Mouse (Mus musculus): ENCODE data around the gene Lsr.
"Not testable (repeated sequence)": the region's sequence is repeated elsewhere in the genome, so short reads cannot be mapped to it uniquely, and the experiment has no call there.

Gene Lsr

GRCm38 (mm10) chr7:30962862-30963261, 10.4 kb downstream of the Lsr start:
- DNase-seq (ENCODE audit: low spot score): no peak

- no peak for DNase-seq (ENCODE audit: low spot score)
Observed at GRCm38 (mm10) chr7:30959786-30960349, 13.4 kb downstream of the Lsr start.

- DNase-seq (ENCODE audit: low spot score): no peak
Observed at GRCm38 (mm10) chr7:30958866-30959487, 14.3 kb downstream of the Lsr start.

- DNase-seq (ENCODE audit: low spot score): no peak
Observed at GRCm38 (mm10) chr7:30958109-30958865, 15.0 kb downstream of the Lsr start.

- peak; percentile 87 for DNase-seq (ENCODE audit: low spot score)
Observed at GRCm38 (mm10) chr7:30957367-30957783, 15.9 kb downstream of the Lsr start.

- DNase-seq (ENCODE audit: low spot score): peak; percentile 43
Observed at GRCm38 (mm10) chr7:30956756-30957366, 16.4 kb downstream of the Lsr start, which contains the start of gene Usf2. Gene Usf2 (minus strand): TSS chr7:30956803.

GRCm38 (mm10) chr7:30956357-30956751, 16.9 kb downstream of the Lsr start:
- DNase-seq (ENCODE audit: low spot score): no peak

GRCm38 (mm10) chr7:30955584-30956356, 17.5 kb downstream of the Lsr start:
- peak; percentile 80 for DNase-seq (ENCODE audit: low spot score)

- DNase-seq (ENCODE audit: low spot score): no peak
Observed at GRCm38 (mm10) chr7:30954971-30955520, 18.2 kb downstream of the Lsr start.

GRCm38 (mm10) chr7:30954036-30954435, 19.2 kb downstream of the Lsr start:
- no peak for DNase-seq (ENCODE audit: low spot score)

GRCm38 (mm10) chr7:30953459-30953858, 19.8 kb downstream of the Lsr start:
- DNase-seq (ENCODE audit: low spot score): no peak

GRCm38 (mm10) chr7:30952441-30953265, 20.6 kb downstream of the Lsr start:
- DNase-seq (ENCODE audit: low spot score): no peak

GRCm38 (mm10) chr7:30949902-30950301, 23.4 kb downstream of the Lsr start:
- DNase-seq (ENCODE audit: low spot score): not testable (repeated sequence)

- DNase-seq (ENCODE audit: low spot score): no peak
Observed at GRCm38 (mm10) chr7:30945876-30946275, 27.4 kb downstream of the Lsr start.

GRCm38 (mm10) chr7:30945466-30945865, 27.8 kb downstream of the Lsr start:
- not testable (repeated sequence) for DNase-seq (ENCODE audit: low spot score)

GRCm38 (mm10) chr7:30944706-30945105, 28.6 kb downstream of the Lsr start:
- DNase-seq (ENCODE audit: low spot score): not testable (repeated sequence)

- no peak for DNase-seq (ENCODE audit: low spot score)
Observed at GRCm38 (mm10) chr7:30943909-30944635, 29.2 kb downstream of the Lsr start, which contains the start of gene Hamp. Gene Hamp (minus strand): TSS chr7:30944032.

- DNase-seq (ENCODE audit: low spot score): not testable (repeated sequence)
Observed at GRCm38 (mm10) chr7:30942365-30942764, 30.9 kb downstream of the Lsr start.

- DNase-seq (ENCODE audit: low spot score): not testable (repeated sequence)
Observed at GRCm38 (mm10) chr7:30940070-30940469, 33.2 kb downstream of the Lsr start.

All from c-Kit-positive CD71-positive TER-119-positive erythroid progenitor cells, embryonic 14.5 days (primary cell).